Mouse (Mus musculus) gastrocnemius, adult 2 months (tissue): ENCODE measurements around the gene Zdhhc16. TPM values are rescaled to one million over a fixed set of nuclear protein-coding genes. Genes with fewer than 3 reads are reported as not detected.

Source experiments
- DNase-seq: peaks from one replicate; pipeline ENCODE4 v3.0.0; 2022
- H3K27ac ChIP-seq: fragments of 200-600 bp; 2 replicates; pipeline ENCODE4 v1.8.1; 2022; ENCODE audit warnings: mild to moderate bottlenecking
- H3K4me3 ChIP-seq: fragments of 200-600 bp; 2 replicates; pipeline ENCODE4 v1.8.1; 2022; ENCODE audit warnings: mild to moderate bottlenecking, moderate library complexity
- CTCF ChIP-seq: fragments of 200-600 bp; IDR thresholded peaks from 2 replicates; pipeline ENCODE4 v1.8.1; 2022; ENCODE audit warnings: antibody characterized with exemption, mild to moderate bottlenecking, moderate library complexity
- intact Hi-C: fragments of 180-260 bp; cut with DNase I; formaldehyde crosslinking; loops from one replicate; pipeline ENCODE4 v1.15.1; 2025
- total RNA-seq, 2 experiments: library from RNA; stranded (reverse); gene quantifications; 2 replicates each; pipeline ENCODE4 v1.2.3; 2021

The Zdhhc16 gene
- total RNA-seq, 2 experiments from 2014 or later = 19.4 to 21.6 TPM

- H3K4me3 ChIP-seq = no peak overlapping the region
- DNase-seq = no peak
- no peak overlapping the region for H3K27ac ChIP-seq
- intact Hi-C loops = no loop called here
- TF ChIP-seq CTCF = no peak
Observed at GRCm38 (mm10) chr19:41920412-41921067, 12.7 kb upstream of the Zdhhc16 start.

GRCm38 (mm10) chr19:41932686-41933085 lies 594 bp upstream of the Zdhhc16 start:
- peak overlapping the region; percentile 78 for H3K27ac ChIP-seq
- H3K4me3 ChIP-seq = peak overlapping the region; percentile 98
- DNase-seq = no peak
- no peak for TF ChIP-seq CTCF
- intact Hi-C loops = loop anchor here (5.0 kb wide), 1 partner anchor 50 kb away; the partner anchor contains the start of genes Mms19 and Ubtd1

DNA sequence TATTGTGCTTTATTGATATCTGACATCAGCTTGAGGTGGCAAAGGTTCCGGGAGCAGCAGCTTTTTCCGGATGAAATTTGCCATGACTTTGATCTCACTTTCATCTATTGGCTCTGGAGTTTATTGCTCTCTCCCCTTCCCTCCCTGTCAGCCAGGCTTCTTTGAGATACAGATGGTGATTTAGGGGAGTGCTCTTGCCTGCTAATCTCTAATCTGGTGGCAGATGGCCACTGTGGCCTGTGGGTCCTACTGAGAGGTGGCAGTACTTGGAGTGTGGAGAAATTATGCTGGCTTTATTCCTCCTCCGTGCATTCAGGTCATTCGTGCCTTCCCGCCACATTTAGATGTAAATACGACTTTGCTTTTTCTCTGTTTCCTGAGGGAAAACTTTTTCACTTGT lies 844 bp downstream of the Zdhhc16 start:
- DNase-seq = no peak

GRCm38 (mm10) chr19:41935921-41936320 lies 2.6 kb downstream of the Zdhhc16 start:
- no peak for TF ChIP-seq CTCF
- Histone ChIP-seq H3K27ac (no peak overlapping the region), H3K4me3 (no peak overlapping the region)
- intact Hi-C loops = no loop called here
- no peak for DNase-seq

More for the DNA sequence above, 844 bp downstream of the Zdhhc16 start:
- 0 out of 2 replicates have a peak overlapping the region, but pooled peaks have one; percentile 79 for H3K27ac ChIP-seq
- TF ChIP-seq CTCF = no peak
- intact Hi-C loops = loop anchor here (5.0 kb wide), 1 partner anchor 48 kb away; the partner anchor contains the start of genes Mms19 and Ubtd1
- peak overlapping the region; percentile 98 for H3K4me3 ChIP-seq

DNA sequence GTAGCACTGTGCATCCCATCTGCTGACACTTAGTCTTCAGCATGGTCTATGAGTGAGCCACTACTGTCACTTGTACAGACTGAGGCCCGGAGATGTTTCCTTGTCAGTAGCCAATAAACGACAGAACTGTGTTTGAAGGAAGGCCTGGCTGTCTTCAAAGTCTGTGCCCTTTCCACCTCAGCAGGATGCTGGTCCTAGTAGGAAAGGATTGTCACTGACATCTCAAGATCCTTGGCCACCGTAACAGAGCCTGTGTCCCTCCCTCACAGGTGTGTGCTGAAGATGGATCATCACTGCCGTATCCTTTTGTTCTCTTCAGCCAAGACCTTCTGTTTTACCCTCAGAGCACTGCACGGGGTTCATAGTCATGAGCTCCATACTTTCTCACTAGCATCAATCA lies 5.3 kb downstream of the Zdhhc16 start:
- intact Hi-C loops = no loop called here
- DNase-seq = no peak
- no peak for TF ChIP-seq CTCF
- Histone ChIP-seq H3K4me3 (no peak overlapping the region), H3K27ac (no peak overlapping the region)

GRCm38 (mm10) chr19:41943841-41944240 lies 10.6 kb downstream of the Zdhhc16 start:
- no peak for DNase-seq
- TF ChIP-seq CTCF = no peak
- Histone ChIP-seq H3K4me3 (no peak overlapping the region), H3K27ac (no peak overlapping the region)
- intact Hi-C loops = no loop called here

DNA sequence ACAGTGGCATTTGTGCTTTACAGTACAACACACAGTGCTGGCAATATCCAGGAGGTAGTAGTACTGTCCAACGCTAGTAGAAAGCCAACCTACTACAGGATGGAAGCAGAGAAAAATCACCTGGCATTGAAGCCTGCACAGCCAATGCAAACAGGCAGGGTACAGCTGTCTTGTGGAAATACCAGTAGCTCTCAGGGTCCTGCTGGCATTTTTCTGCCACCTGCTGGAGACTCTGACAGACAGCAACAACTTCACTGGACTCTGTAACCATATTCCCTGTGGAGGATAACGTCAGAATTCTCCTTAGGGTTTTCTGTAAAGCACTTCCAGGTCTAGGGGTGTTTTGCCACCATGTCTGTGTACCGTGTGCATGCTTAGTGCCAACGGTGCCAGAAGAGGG lies 19.0 kb downstream of the Zdhhc16 start:
- H3K4me3 ChIP-seq = no peak overlapping the region
- H3K27ac ChIP-seq = no peak overlapping the region
- no peak for DNase-seq
- intact Hi-C loops = no loop called here
- TF ChIP-seq CTCF = peak; percentile 38; the same call in 1 of the 2 replicates

GRCm38 (mm10) chr19:41953574-41953973 lies 20.3 kb downstream of the Zdhhc16 start:
- DNase-seq = no peak
- intact Hi-C loops = no loop called here

DNA sequence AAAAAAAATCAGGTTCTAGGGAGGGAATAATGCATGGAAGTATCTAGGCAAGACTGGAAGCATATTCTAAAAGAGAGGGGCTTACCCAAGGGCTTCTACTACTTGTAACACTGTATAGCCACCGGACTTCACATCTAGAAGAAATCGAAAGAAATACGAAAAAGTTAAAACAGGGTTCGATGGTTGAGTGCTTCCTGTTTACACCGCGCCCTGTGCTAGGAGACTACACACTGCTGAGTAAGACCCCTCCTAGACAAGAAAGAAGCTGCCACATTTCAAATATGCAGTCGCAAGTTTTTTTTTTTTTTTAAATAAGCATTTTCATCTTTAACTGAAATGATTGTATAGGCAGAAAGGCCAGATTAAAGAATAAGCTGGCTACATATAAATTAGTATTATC lies 36.3 kb downstream of the Zdhhc16 start:
- Histone ChIP-seq H3K27ac (no peak overlapping the region), H3K4me3 (no peak overlapping the region)
- intact Hi-C loops = no loop called here
- TF ChIP-seq CTCF = no peak
- DNase-seq = no peak

More at GRCm38 (mm10) chr19:41953574-41953973, 20.3 kb downstream of the Zdhhc16 start:
- no peak for TF ChIP-seq CTCF
- Histone ChIP-seq H3K4me3 (no peak overlapping the region), H3K27ac (no peak overlapping the region)

GRCm38 (mm10) chr19:41973891-41974794 lies 40.9 kb downstream of the Zdhhc16 start:
- peak overlapping the region; percentile 37 for H3K4me3 ChIP-seq
- H3K27ac ChIP-seq = peak overlapping the region; percentile 70
- DNase-seq = peak; percentile 40
- TF ChIP-seq CTCF = no peak
- intact Hi-C loops = no loop called here

DNA sequence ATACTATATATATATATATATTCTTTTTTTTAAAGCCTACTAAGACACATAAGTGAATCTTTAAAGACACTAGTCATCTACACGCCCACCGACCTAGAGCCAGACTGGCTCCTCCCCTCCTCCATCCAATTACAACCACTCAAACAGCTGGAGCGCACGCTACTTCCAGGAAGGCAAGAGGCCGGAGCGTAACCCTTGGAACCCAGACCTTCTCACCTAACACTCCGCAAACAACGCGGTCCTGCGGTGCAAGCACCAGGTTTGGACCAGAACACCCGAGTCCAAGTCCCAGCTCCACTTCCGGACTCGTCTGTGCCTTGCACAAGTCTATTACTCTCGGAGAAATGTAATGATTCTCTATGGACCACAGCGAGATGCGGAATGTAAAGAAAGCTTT lies 47.1 kb downstream of the Zdhhc16 start:
- intact Hi-C loops = loop anchor here (2.0 to 5.0 kb wide), 2 partner anchors 46 to 48 kb away; partner anchors contain the start of genes Exosc1 and Zdhhc16
- no peak for DNase-seq

DNA sequence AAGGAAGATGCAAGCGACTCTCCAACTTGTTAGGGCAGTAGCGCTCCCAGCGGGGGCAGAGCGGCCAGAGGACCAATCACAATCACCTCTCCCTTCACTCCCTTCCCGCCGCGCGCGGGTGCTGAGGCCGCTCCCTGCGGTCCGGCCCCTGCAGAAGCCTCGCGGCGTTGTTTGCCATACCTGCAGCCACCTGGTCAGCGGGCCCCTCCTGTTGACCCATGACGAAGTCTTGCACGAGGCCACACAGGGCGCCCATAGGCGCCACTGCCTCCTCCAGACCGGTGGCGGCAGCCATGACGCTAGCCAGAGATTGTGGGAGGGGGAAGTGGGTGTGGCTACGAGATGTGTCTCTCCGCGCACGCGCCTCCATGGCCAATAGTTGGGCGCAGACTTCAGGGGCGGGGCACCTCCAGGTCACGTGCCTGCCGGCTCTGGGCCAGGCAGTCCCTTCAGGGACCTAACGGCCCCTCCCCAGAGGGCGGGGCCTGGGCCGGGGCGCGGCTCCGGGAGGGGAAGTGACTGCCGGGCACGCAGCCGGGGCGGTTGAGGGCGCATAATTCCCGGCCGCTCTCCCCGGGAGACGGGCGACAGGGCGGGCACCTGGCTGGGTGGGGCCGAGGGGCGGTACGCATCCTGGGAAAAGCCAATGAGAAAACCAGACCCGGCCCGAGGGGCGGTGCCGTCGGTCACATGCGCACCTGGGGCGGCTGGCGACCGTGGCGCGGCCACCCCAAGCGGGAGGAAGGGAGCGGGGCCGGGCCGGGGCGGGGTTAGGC lies 47.7 kb downstream of the Zdhhc16 start, which contains the start of gene Mms19:
TSS of gene Mms19 (minus strand) at position 339 of the 776 bp plus-strand sequence.
- peak; percentile 44 for TF ChIP-seq CTCF
- peak within 1 kb of the TSS; percentile 92 for H3K4me3 ChIP-seq
- intact Hi-C loops = loop anchor here (2.0 to 5.0 kb wide), 2 partner anchors 46 to 49 kb away; partner anchors contain the start of genes Exosc1 and Zdhhc16
- DNase-seq = peak; percentile 99
- H3K27ac ChIP-seq = peak within 1 kb of the TSS; percentile 93

More for the DNA sequence above, 47.1 kb downstream of the Zdhhc16 start:
- peak overlapping the region; percentile 92 for H3K4me3 ChIP-seq
- H3K27ac ChIP-seq = peak overlapping the region; percentile 93
- TF ChIP-seq CTCF = no peak
